Mouse (Mus musculus): ENCODE data around the gene Atp1b1. TPM values are rescaled to one million over a fixed set of nuclear protein-coding genes. Genes with fewer than 3 reads are reported as not detected.

Gene Atp1b1
- polyA plus RNA-seq, 1 experiment, result not detected

DNA sequence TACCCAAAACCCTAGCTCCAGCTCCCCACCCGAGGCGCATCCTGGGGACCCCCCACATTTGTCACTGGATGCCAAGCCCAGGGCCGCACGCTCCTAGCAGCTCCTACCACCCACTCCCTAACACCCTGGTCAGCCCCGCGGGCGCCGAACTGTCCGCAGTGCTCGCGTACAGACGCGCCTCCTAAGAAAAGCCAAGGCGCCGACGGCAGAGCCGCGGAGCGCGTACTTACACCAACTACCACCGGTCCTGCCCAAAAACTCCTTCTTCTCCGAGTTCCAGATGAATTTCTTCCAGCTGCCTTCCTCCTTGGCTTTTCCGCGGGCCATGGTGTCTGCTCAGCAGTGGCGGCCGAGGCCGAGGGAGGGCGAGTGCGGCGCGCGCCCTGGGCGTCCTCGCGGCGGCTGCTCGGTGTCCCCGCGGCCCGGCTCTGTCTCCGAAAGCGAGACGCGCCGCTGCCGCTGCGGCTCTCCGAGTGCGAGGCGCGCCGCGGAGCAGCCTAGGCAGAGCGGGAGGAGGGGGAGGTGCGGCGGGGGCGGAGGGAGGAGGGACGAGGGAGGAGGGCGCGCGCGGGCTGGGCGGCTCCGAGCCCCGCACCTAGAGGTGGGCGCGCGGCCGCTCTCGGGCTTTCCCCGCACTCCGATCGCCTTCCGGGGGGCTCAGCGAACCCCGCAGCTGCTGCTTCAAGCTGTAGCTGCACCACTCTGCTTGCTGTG is 467 bp downstream of the Atp1b1 start:
- H3K4me1 ChIP-seq (ENCODE audit: control insufficient read depth), result peaks cover 10% of the 10 kb centered on the region
- no peaks in the 10 kb centered on the region for H3K36me3 ChIP-seq (ENCODE audit: control insufficient read depth)
- H3K9me3 ChIP-seq (ENCODE audit: control insufficient read depth, low read length), result no peaks in the 10 kb centered on the region
- peaks cover 56% of the 10 kb centered on the region for H3K27me3 ChIP-seq (ENCODE audit: control insufficient read depth)
- H3K4me3 ChIP-seq (replicated peaks), result peak overlapping the region; percentile 56
- no peak for TF ChIP-seq TAL1 (IDR thresholded peaks at IDR 0.05; ENCODE audit: low read length)
- no peak for TF ChIP-seq GATA1 (IDR thresholded peaks at IDR 0.05; ENCODE audit: low read length)

DNA sequence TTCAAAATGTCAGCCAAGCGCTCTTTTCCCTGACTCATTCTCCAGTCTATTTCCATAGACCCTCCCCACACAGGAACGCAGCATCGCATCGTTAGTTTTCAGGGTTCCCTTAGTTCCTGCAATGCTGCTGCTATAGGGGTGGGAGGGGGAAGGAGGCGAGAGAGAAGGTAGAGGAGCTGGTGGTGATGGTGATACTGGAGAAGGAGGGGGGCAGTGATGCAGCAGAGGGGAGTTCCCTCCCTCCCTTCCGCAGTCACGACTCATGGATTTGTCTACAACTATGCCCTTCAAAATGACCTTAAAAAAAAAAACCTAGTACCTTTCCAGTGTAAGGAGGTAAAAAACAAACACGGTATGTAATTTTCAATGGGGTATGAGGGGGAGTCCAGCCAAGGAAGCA is 1.4 kb downstream of the Atp1b1 start:
- H3K4me3 ChIP-seq (replicated peaks), result peak overlapping the region; percentile 56
- no peaks in the 10 kb centered on the region for H3K9me3 ChIP-seq (ENCODE audit: control insufficient read depth, low read length)
- peaks cover 56% of the 10 kb centered on the region for H3K27me3 ChIP-seq (ENCODE audit: control insufficient read depth)
- no peaks in the 10 kb centered on the region; the same call in 1 of the 2 replicates for H3K36me3 ChIP-seq (ENCODE audit: control insufficient read depth)
- no peak for TF ChIP-seq GATA1 (IDR thresholded peaks at IDR 0.05; ENCODE audit: low read length)
- TF ChIP-seq TAL1 (IDR thresholded peaks at IDR 0.05; ENCODE audit: low read length), result no peak
- H3K4me1 ChIP-seq (ENCODE audit: control insufficient read depth), result peaks cover 10% of the 10 kb centered on the region

DNA sequence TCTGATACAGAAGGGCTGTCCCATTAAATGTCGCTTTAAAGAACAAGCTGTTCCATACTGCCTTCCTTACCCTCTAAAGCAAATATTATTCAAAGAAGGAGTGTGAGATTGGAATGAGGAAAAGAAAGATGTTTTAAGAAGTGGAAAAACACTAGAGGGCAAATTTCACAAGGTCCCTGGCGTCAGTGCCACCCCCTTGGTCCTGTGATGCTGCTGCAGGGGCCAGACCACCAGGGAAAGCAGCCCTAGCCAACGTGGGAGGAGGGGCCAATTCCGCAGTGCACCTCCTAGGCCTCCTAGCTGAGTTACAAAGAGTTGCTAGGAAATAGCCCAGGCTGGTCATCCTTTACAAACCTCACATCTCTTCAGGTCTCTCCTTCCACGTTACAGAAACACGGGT is 2.1 kb downstream of the Atp1b1 start:
- Histone ChIP-seq H3K4me3 (replicated peaks) (no peak overlapping the region), H3K27me3 (ENCODE audit: control insufficient read depth) (peaks cover 56% of the 10 kb centered on the region), H3K9me3 (ENCODE audit: control insufficient read depth, low read length) (no peaks in the 10 kb centered on the region), H3K36me3 (ENCODE audit: control insufficient read depth) (no peaks in the 10 kb centered on the region; the same call in 1 of the 2 replicates), H3K4me1 (ENCODE audit: control insufficient read depth) (peaks cover 10% of the 10 kb centered on the region)
- no peak for TF ChIP-seq TAL1 (IDR thresholded peaks at IDR 0.05; ENCODE audit: low read length)
- TF ChIP-seq GATA1 (IDR thresholded peaks at IDR 0.05; ENCODE audit: low read length), result no peak

DNA sequence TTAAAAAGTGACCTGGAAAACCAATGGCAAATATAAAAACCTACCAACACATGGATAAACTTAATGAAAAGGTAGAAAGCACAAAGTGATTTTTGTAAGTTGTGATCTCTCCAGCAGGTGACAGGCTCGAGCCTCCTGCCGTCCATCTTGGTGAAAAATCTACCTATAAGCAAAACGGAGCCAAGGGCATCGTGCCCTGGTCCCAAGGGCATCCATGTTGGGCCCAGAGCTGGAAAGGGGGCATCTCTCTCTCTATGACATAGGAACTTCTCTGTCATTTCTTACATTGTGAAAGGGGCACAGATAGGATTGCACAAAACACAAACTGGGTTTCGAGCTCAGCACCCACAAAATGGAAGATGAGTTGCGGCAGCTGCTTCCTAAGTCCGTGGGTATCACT is 2.5 kb downstream of the Atp1b1 start:
- Histone ChIP-seq H3K4me1 (ENCODE audit: control insufficient read depth) (peaks cover 10% of the 10 kb centered on the region), H3K4me3 (replicated peaks) (no peak overlapping the region), H3K9me3 (ENCODE audit: control insufficient read depth, low read length) (no peaks in the 10 kb centered on the region), H3K36me3 (ENCODE audit: control insufficient read depth) (no peaks in the 10 kb centered on the region; the same call in 1 of the 2 replicates), H3K27me3 (ENCODE audit: control insufficient read depth) (peaks cover 56% of the 10 kb centered on the region)
- TF ChIP-seq TAL1 (IDR thresholded peaks at IDR 0.05; ENCODE audit: low read length) (no peak), GATA1 (IDR thresholded peaks at IDR 0.05; ENCODE audit: low read length) (no peak)

DNA sequence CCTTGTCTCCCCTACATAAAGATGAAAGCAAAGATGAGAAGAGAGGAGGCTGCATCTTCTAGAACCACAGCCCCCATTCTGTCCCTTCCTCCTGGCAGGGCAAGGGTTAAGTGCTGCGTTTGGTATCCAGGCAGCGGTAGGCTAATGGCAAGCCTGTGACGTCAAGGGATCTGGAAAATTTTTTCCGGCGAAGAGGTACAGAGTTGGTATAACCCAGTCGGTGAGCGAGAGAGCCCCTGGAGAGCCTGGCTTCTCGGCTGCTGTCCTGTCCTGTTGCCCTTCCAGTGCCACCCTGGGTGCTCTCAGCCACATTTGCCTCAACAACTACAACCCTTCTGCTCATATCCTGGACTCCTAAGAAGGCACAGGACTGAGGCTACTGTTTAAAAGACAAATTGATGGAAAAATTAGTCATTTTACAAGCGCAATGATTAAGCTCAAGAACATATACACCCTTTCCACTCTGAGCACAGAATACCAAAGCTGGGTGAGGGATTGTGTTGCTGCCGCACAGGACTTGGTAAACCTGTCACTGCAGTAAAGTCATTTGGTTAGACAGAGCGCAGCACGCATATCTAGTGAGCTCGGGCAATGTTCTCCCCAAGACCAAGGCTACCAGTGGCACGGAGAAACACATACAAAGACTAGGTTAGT is 3.3 kb downstream of the Atp1b1 start:
- Histone ChIP-seq H3K27me3 (ENCODE audit: control insufficient read depth) (peaks cover 52% of the 10 kb centered on the region), H3K4me3 (replicated peaks) (no peak overlapping the region), H3K36me3 (ENCODE audit: control insufficient read depth) (no peaks in the 10 kb centered on the region; the same call in 1 of the 2 replicates), H3K4me1 (ENCODE audit: control insufficient read depth) (peaks cover 10% of the 10 kb centered on the region), H3K9me3 (ENCODE audit: control insufficient read depth, low read length) (no peaks in the 10 kb centered on the region)
- no peak for TF ChIP-seq GATA1 (IDR thresholded peaks at IDR 0.05; ENCODE audit: low read length)
- no peak for TF ChIP-seq TAL1 (IDR thresholded peaks at IDR 0.05; ENCODE audit: low read length)

DNA sequence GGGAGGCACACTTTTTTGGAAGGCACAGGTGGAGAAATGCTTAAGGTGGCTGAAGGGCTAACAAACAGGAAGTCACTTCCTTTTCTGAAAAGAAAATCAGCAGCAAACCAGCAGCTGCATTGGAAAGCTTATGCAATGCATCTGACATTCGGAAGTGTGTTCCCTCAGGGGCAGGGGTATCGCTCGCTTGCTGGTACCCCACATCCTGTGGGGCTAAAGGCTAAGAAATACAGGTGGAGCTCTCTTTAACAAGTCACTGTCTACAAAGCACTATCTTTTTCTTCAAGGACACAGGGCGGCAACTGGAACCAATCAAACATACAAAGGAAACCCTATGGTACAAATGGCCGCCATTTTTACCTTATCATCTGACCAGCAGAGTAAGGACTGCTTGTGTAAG is 4.4 kb downstream of the Atp1b1 start:
- H3K4me3 ChIP-seq (replicated peaks), result no peak overlapping the region
- peaks cover 10% of the 10 kb centered on the region for H3K4me1 ChIP-seq (ENCODE audit: control insufficient read depth)
- no peaks in the 10 kb centered on the region; the same call in 1 of the 2 replicates for H3K36me3 ChIP-seq (ENCODE audit: control insufficient read depth)
- peaks cover 41% of the 10 kb centered on the region for H3K27me3 ChIP-seq (ENCODE audit: control insufficient read depth)
- TF ChIP-seq GATA1 (IDR thresholded peaks at IDR 0.05; ENCODE audit: low read length) (no peak), TAL1 (IDR thresholded peaks at IDR 0.05; ENCODE audit: low read length) (no peak)
- no peaks in the 10 kb centered on the region for H3K9me3 ChIP-seq (ENCODE audit: control insufficient read depth, low read length)

DNA sequence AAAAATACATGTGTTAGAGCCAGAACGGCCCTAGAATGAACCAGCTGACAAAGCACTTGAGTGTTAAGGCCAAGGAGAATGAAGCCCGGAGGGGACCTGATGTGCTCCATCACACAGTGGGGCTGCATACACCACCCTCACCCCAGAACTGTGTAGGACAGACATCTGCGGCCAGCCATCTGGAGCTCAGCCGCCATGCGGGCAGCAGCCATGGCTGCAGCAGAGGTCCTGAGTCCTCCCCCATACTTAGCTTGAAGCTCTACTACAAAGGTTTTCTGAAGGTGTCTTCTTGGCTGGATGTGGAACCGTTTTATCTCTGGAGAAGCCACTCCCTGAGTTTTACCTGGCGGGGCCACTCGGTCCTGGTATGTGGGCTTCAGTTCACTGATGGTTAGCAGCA is 5.0 kb downstream of the Atp1b1 start:
- H3K9me3 ChIP-seq (ENCODE audit: control insufficient read depth, low read length), result no peaks in the 10 kb centered on the region
- no peak overlapping the region for H3K4me3 ChIP-seq (replicated peaks)
- TF ChIP-seq GATA1 (IDR thresholded peaks at IDR 0.05; ENCODE audit: low read length) (no peak), TAL1 (IDR thresholded peaks at IDR 0.05; ENCODE audit: low read length) (no peak)

DNA sequence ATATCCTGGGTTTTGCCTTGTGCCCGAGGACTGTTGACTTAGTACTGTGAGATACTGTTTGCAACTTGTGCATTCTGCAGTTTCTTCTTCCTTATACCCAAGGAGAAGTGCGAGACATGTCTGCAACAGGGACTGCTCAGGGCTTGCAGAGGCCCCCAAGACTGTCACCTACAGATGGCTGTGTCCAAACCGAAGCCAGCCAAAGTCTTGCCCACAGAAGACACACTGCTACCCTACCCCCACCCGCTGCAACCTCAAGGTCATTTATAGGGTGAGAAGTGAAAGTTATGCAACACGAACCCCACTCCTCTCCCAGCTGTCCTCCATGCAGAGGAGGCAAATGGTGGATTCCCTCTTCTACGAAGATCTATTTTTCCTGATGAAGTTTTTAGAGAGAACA is 5.6 kb downstream of the Atp1b1 start:
- H3K36me3 ChIP-seq (ENCODE audit: control insufficient read depth), result no peaks in the 10 kb centered on the region; the same call in 1 of the 2 replicates
- H3K27me3 ChIP-seq (ENCODE audit: control insufficient read depth), result peaks cover 29% of the 10 kb centered on the region
- H3K9me3 ChIP-seq (ENCODE audit: control insufficient read depth, low read length), result no peaks in the 10 kb centered on the region
- TF ChIP-seq GATA1 (IDR thresholded peaks at IDR 0.05; ENCODE audit: low read length) (no peak), TAL1 (IDR thresholded peaks at IDR 0.05; ENCODE audit: low read length) (no peak)
- 0 out of 2 replicates have a peak, but pooled peaks cover 2% of the 10 kb centered on the region for H3K4me1 ChIP-seq (ENCODE audit: control insufficient read depth)
- no peak overlapping the region for H3K4me3 ChIP-seq (replicated peaks)

More for the DNA sequence above, 5.0 kb downstream of the Atp1b1 start:
- Histone ChIP-seq H3K4me1 (ENCODE audit: control insufficient read depth) (peaks cover 4% of the 10 kb centered on the region), H3K27me3 (ENCODE audit: control insufficient read depth) (peaks cover 35% of the 10 kb centered on the region), H3K36me3 (ENCODE audit: control insufficient read depth) (no peaks in the 10 kb centered on the region; the same call in 1 of the 2 replicates)

DNA sequence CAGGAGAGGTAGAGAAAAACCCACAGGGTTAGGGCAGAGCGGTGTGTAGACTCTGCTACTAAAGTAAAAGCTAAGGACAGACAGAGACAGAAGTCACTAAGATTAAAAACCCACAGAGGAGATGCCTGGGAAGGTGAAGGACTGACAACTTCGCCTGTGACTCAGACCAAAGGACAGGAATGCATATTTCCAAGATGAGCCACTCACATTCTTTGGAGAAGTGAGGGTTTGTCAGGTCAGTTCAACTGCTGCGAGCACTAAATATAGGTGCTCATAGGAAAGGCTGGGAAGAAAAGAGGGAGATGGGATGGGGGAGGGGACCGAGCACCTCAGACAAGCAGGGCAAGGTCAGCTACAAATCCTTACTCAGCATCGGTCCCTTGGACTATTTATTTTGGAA is 6.8 kb downstream of the Atp1b1 start:
- TF ChIP-seq GATA1 (IDR thresholded peaks at IDR 0.05; ENCODE audit: low read length), result no peak
- Histone ChIP-seq H3K9me3 (ENCODE audit: control insufficient read depth, low read length) (no peaks in the 10 kb centered on the region), H3K36me3 (ENCODE audit: control insufficient read depth) (no peaks in the 10 kb centered on the region; the same call in 1 of the 2 replicates), H3K4me3 (replicated peaks) (no peak overlapping the region), H3K27me3 (ENCODE audit: control insufficient read depth) (peaks cover 17% of the 10 kb centered on the region), H3K4me1 (ENCODE audit: control insufficient read depth) (no peaks in the 10 kb centered on the region)
